Mouse (Mus musculus) CH12F3 (cell line): ENCODE data around the gene Stxbp5.
"Not testable (repeated sequence)": the region's sequence is repeated elsewhere in the genome, so short reads cannot be mapped to it uniquely, and the experiment has no call there.

Experiments
- in situ Hi-C: fragments of 300-500 bp; cut with MboI; formaldehyde crosslinking; loops from 2 replicates; pipeline ENCODE4 v1.14.3; 2020; ENCODE audit warnings: low sequenced_read_pairs

Stxbp5 gene

GRCm38 (mm10) chr10:9901071-9901696, at the start of gene Stxbp5:
Gene Stxbp5 (minus strand): TSS chr10:9901079.
- in situ Hi-C loops, result no loop called here

- in situ Hi-C loops, result no loop called here
Observed at GRCm38 (mm10) chr10:9912395-9912794, 11.5 kb upstream of the Stxbp5 start.

- in situ Hi-C loops, result no loop called here
Observed at GRCm38 (mm10) chr10:9907919-9908502, 7.1 kb upstream of the Stxbp5 start.

GRCm38 (mm10) chr10:9907519-9907918, 6.6 kb upstream of the Stxbp5 start:
- in situ Hi-C loops, result no loop called here

- in situ Hi-C loops, result no loop called here
Observed at GRCm38 (mm10) chr10:9906185-9906584, 5.3 kb upstream of the Stxbp5 start.

- in situ Hi-C loops, result no loop called here
Observed at GRCm38 (mm10) chr10:9901697-9902239, 889 bp upstream of the Stxbp5 start.

- in situ Hi-C loops, result no loop called here
Observed at GRCm38 (mm10) chr10:9900315-9901070, 386 bp downstream of the Stxbp5 start.

GRCm38 (mm10) chr10:9899816-9900215, 1.1 kb downstream of the Stxbp5 start:
- in situ Hi-C loops, result no loop called here

- in situ Hi-C loops, result no loop called here
Observed at GRCm38 (mm10) chr10:9899086-9899485, 1.8 kb downstream of the Stxbp5 start.

GRCm38 (mm10) chr10:9897852-9898251, 3.0 kb downstream of the Stxbp5 start:
- in situ Hi-C loops, result no loop called here

- in situ Hi-C loops, result no loop called here
Observed at GRCm38 (mm10) chr10:9893562-9893961, 7.3 kb downstream of the Stxbp5 start.

- in situ Hi-C loops, result no loop called here
Observed at GRCm38 (mm10) chr10:9889651-9890050, 11.2 kb downstream of the Stxbp5 start.

- in situ Hi-C loops, result no loop called here
Observed at GRCm38 (mm10) chr10:9888655-9889054, 12.2 kb downstream of the Stxbp5 start.

- in situ Hi-C loops, result not testable (repeated sequence)
Observed at GRCm38 (mm10) chr10:9881781-9882320, 19.0 kb downstream of the Stxbp5 start.

- in situ Hi-C loops, result no loop called here
Observed at GRCm38 (mm10) chr10:9880070-9880728, 20.7 kb downstream of the Stxbp5 start.

GRCm38 (mm10) chr10:9878821-9879489, 21.9 kb downstream of the Stxbp5 start:
- in situ Hi-C loops, result no loop called here

- in situ Hi-C loops, result no loop called here
Observed at GRCm38 (mm10) chr10:9875905-9876304, 25.0 kb downstream of the Stxbp5 start.

- in situ Hi-C loops, result no loop called here
Observed at GRCm38 (mm10) chr10:9872143-9872542, 28.7 kb downstream of the Stxbp5 start.

GRCm38 (mm10) chr10:9866793-9867579, 33.9 kb downstream of the Stxbp5 start:
- in situ Hi-C loops, result loop anchor here (10.0 kb wide), 1 partner anchor 52 kb away; no protein-coding TSS in a partner anchor
